Mouse (Mus musculus): ENCODE measurements around the gene Dnase2b. TPM values are rescaled to one million over a fixed set of nuclear protein-coding genes. Genes with fewer than 3 reads are reported as not detected.

The Dnase2b gene
- polyA plus RNA-seq (2015; fragmentation: Nextera tagmentation; extraction: Ambion mirVana): not detected in 2 replicates

GRCm38 (mm10) chr3:146615496-146615895, at the start of gene Dnase2b:
Dnase2b (minus strand) TSS chr3:146615596.
- no peak for ATAC-seq (ENCODE audit: low FRiP score, low TSS enrichment)
- Histone ChIP-seq H3K4me2 (replicated peaks; ENCODE audit: low read depth, low read length) (no peak within 1 kb of the TSS), H3K4me1 (ENCODE audit: insufficient read depth, low read length) (no peaks in the 10 kb centered on the region), H3K27me3 (ENCODE audit: insufficient read depth, low read length) (no peaks in the 10 kb centered on the region), H3K9ac (replicated peaks; ENCODE audit: low read length) (no peak within 1 kb of the TSS), H3K27ac (ENCODE audit: low read length) (no peak within 1 kb of the TSS), H3K9me3 (ENCODE audit: low read length) (no peaks in the 10 kb centered on the region), H3K4me3 (ENCODE audit: low read length) (no peak within 1 kb of the TSS), H3K36me3 (ENCODE audit: insufficient read depth, low read length) (no peaks in the 10 kb centered on the region)
- 92% methylated on average over 4 of the region's 4 CpGs for WGBS

GRCm38 (mm10) chr3:146661907-146662306, 46.5 kb upstream of the Dnase2b start:
- H3K4me2 ChIP-seq (replicated peaks; ENCODE audit: low read depth, low read length): no peak overlapping the region
- no peaks in the 10 kb centered on the region for H3K9me3 ChIP-seq (ENCODE audit: low read length)
- no peaks in the 10 kb centered on the region for H3K36me3 ChIP-seq (ENCODE audit: insufficient read depth, low read length)
- H3K9ac ChIP-seq (replicated peaks; ENCODE audit: low read length): no peak overlapping the region
- no peak overlapping the region for H3K27ac ChIP-seq (ENCODE audit: low read length)
- H3K27me3 ChIP-seq (ENCODE audit: insufficient read depth, low read length): no peaks in the 10 kb centered on the region
- no peaks in the 10 kb centered on the region for H3K4me1 ChIP-seq (ENCODE audit: insufficient read depth, low read length)
- no peak for ATAC-seq (ENCODE audit: low FRiP score, low TSS enrichment)
- no peak overlapping the region for H3K4me3 ChIP-seq (ENCODE audit: low read length)
- 71% methylated on average over 7 of the region's 7 CpGs for WGBS

GRCm38 (mm10) chr3:146661001-146661400, 45.6 kb upstream of the Dnase2b start:
- Histone ChIP-seq H3K4me2 (replicated peaks; ENCODE audit: low read depth, low read length) (no peak overlapping the region), H3K4me1 (ENCODE audit: insufficient read depth, low read length) (no peaks in the 10 kb centered on the region), H3K9me3 (ENCODE audit: low read length) (no peaks in the 10 kb centered on the region), H3K27me3 (ENCODE audit: insufficient read depth, low read length) (no peaks in the 10 kb centered on the region), H3K4me3 (ENCODE audit: low read length) (no peak overlapping the region), H3K27ac (ENCODE audit: low read length) (no peak overlapping the region), H3K9ac (replicated peaks; ENCODE audit: low read length) (no peak overlapping the region), H3K36me3 (ENCODE audit: insufficient read depth, low read length) (no peaks in the 10 kb centered on the region)
- WGBS: 73% methylated on average over 6 of the region's 6 CpGs
- ATAC-seq (ENCODE audit: low FRiP score, low TSS enrichment): no peak

DNA sequence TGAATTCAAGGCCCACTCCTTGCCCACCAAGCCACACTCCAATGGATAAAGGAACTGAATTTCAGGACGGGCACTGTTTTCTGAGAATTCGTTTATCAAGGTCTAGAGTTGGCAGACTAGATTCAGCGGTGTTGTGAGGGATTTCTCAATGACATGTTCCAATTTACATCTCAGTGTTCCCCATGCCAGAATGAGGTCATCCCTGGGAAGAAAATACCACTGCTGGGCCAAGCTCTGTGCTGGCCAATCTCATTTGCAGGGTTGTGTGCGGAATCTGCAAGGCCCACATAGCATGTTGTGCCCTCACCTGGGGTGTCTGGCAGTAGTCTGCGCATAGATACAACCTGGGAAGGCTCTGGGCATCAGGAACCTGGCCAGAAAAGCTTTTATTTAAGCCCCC, 43.9 kb upstream of the Dnase2b start:
- Histone ChIP-seq H3K4me2 (replicated peaks; ENCODE audit: low read depth, low read length) (no peak overlapping the region), H3K27ac (ENCODE audit: low read length) (no peak overlapping the region), H3K36me3 (ENCODE audit: insufficient read depth, low read length) (no peaks in the 10 kb centered on the region), H3K9ac (replicated peaks; ENCODE audit: low read length) (no peak overlapping the region), H3K9me3 (ENCODE audit: low read length) (no peaks in the 10 kb centered on the region), H3K27me3 (ENCODE audit: insufficient read depth, low read length) (no peaks in the 10 kb centered on the region), H3K4me3 (ENCODE audit: low read length) (no peak overlapping the region), H3K4me1 (ENCODE audit: insufficient read depth, low read length) (0 out of 2 replicates have a peak, but pooled peaks cover 6% of the 10 kb centered on the region)
- WGBS: 97% methylated on average over 5 of the region's 5 CpGs
- ATAC-seq (ENCODE audit: low FRiP score, low TSS enrichment): no peak

- H3K9me3 ChIP-seq (ENCODE audit: low read length): no peaks in the 10 kb centered on the region
- H3K36me3 ChIP-seq (ENCODE audit: insufficient read depth, low read length): no peaks in the 10 kb centered on the region
- H3K4me1 ChIP-seq (ENCODE audit: insufficient read depth, low read length): 0 out of 2 replicates have a peak, but pooled peaks cover 6% of the 10 kb centered on the region
- no peak for ATAC-seq (ENCODE audit: low FRiP score, low TSS enrichment)
- H3K27ac ChIP-seq (ENCODE audit: low read length): no peak overlapping the region
- no peak overlapping the region for H3K9ac ChIP-seq (replicated peaks; ENCODE audit: low read length)
- no peaks in the 10 kb centered on the region for H3K27me3 ChIP-seq (ENCODE audit: insufficient read depth, low read length)
- 96% methylated on average over 1 of the region's 1 CpGs for WGBS
- no peak overlapping the region for H3K4me2 ChIP-seq (replicated peaks; ENCODE audit: low read depth, low read length)
- H3K4me3 ChIP-seq (ENCODE audit: low read length): no peak overlapping the region
Observed at GRCm38 (mm10) chr3:146658061-146658639, 42.8 kb upstream of the Dnase2b start.

DNA sequence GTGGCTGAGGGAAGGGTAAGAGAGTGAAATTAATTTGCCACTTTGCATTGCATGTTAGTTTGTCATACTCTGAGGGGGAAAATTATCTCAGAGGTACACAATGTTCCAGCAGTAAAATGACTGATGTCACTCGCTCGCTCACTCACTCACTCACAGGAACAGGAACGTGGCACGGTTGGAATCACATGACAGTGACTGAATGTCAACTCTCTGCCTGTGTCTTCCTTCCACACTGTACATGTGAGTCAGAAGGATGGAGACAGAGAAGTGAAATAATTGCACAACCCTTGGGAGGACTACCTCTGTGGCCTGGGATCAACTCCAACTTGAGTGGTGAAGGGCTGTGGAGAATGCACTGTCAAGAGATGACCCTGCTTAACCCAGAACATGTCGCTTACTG, 42.0 kb upstream of the Dnase2b start:
- H3K4me2 ChIP-seq (replicated peaks; ENCODE audit: low read depth, low read length): no peak overlapping the region
- H3K27ac ChIP-seq (ENCODE audit: low read length): no peak overlapping the region
- H3K27me3 ChIP-seq (ENCODE audit: insufficient read depth, low read length): no peaks in the 10 kb centered on the region
- H3K4me3 ChIP-seq (ENCODE audit: low read length): no peak overlapping the region
- 94% methylated on average over 5 of the region's 5 CpGs for WGBS
- no peaks in the 10 kb centered on the region for H3K9me3 ChIP-seq (ENCODE audit: low read length)
- no peak for ATAC-seq (ENCODE audit: low FRiP score, low TSS enrichment)
- H3K4me1 ChIP-seq (ENCODE audit: insufficient read depth, low read length): 0 out of 2 replicates have a peak, but pooled peaks cover 6% of the 10 kb centered on the region
- no peak overlapping the region for H3K9ac ChIP-seq (replicated peaks; ENCODE audit: low read length)
- no peaks in the 10 kb centered on the region for H3K36me3 ChIP-seq (ENCODE audit: insufficient read depth, low read length)

DNA sequence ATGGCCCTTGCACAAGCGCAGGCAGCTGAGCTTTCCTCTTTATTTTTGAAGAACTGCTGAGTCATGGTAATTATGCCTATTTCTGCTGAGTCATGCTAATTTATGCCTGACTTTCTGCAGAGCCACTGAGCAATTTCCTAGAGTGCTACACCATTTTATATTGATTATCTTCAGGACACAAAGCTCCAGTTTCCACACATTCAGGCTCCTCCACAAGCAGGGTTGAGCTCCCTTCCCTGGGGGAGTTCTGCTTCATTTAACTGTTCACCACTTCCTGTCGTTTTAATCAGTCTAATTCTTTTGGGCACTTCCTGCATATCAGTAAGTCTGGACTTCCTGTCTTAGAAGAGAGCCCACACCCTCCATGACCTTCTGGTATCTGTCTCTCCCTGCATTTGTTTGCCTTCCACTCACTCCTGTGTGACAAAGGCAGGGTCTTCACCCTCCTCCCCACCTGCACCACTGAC, 39.7 kb upstream of the Dnase2b start:
- H3K4me2 ChIP-seq (replicated peaks; ENCODE audit: low read depth, low read length): no peak overlapping the region
- H3K36me3 ChIP-seq (ENCODE audit: insufficient read depth, low read length): no peaks in the 10 kb centered on the region
- no peaks in the 10 kb centered on the region for H3K27me3 ChIP-seq (ENCODE audit: insufficient read depth, low read length)
- no peak overlapping the region for H3K9ac ChIP-seq (replicated peaks; ENCODE audit: low read length)
- no peak for ATAC-seq (ENCODE audit: low FRiP score, low TSS enrichment)
- 0 out of 2 replicates have a peak, but pooled peaks cover 6% of the 10 kb centered on the region for H3K4me1 ChIP-seq (ENCODE audit: insufficient read depth, low read length)
- H3K27ac ChIP-seq (ENCODE audit: low read length): no peak overlapping the region
- H3K9me3 ChIP-seq (ENCODE audit: low read length): no peaks in the 10 kb centered on the region
- H3K4me3 ChIP-seq (ENCODE audit: low read length): no peak overlapping the region
- WGBS: 58% methylated on average over 2 of the region's 2 CpGs

DNA sequence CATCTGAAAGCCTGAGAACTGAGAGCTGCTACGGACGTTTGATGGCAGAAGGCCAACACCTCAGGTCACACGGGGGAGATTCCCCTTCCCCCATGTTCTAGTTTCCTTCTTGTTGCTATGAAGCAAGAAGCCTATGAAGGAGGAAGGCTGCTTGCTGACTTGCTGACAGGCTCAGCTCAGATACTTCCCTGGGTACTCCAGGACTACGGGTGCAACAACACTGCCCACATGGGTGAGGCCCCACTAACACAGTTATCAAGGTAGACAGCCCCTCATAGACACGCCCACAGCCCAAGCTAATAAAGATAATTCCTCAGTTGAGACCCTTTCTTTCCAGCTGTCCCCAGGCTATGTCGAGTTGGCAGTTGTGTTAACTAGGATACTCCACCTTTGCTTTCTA, 38.3 kb upstream of the Dnase2b start:
- no peak for ATAC-seq (ENCODE audit: low FRiP score, low TSS enrichment)

DNA sequence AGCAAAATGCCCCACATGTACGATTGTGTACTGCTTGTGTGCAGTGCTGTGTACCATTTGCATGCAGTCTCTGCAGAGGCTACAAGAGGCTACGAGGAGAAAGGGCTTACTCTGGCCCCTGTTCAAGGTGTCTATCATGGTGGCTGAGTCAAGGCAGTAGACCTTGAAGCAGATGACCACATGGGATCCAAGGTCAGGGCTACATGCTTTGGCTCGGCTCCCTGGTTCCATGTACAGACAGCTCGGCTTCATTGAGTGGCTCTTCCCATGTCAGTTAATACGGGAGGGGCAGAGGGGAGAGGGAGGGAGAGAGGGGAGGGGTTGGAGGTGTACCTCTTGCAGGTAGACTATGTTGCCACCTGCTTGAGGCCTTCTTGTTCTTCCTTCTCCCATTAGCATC, 37.0 kb upstream of the Dnase2b start:
- H3K27me3 ChIP-seq (ENCODE audit: insufficient read depth, low read length): no peaks in the 10 kb centered on the region
- no peak overlapping the region for H3K9ac ChIP-seq (replicated peaks; ENCODE audit: low read length)
- no peak overlapping the region for H3K27ac ChIP-seq (ENCODE audit: low read length)
- 0 out of 2 replicates have a peak, but pooled peaks cover 6% of the 10 kb centered on the region for H3K4me1 ChIP-seq (ENCODE audit: insufficient read depth, low read length)
- H3K9me3 ChIP-seq (ENCODE audit: low read length): no peaks in the 10 kb centered on the region
- no peak for ATAC-seq (ENCODE audit: low FRiP score, low TSS enrichment)
- WGBS: 91% methylated on average over 5 of the region's 5 CpGs
- no peak overlapping the region for H3K4me2 ChIP-seq (replicated peaks; ENCODE audit: low read depth, low read length)
- H3K36me3 ChIP-seq (ENCODE audit: insufficient read depth, low read length): no peaks in the 10 kb centered on the region
- no peak overlapping the region for H3K4me3 ChIP-seq (ENCODE audit: low read length)

More for the DNA sequence above, 38.3 kb upstream of the Dnase2b start:
- Histone ChIP-seq H3K27ac (ENCODE audit: low read length) (no peak overlapping the region), H3K9ac (replicated peaks; ENCODE audit: low read length) (no peak overlapping the region), H3K27me3 (ENCODE audit: insufficient read depth, low read length) (no peaks in the 10 kb centered on the region), H3K4me3 (ENCODE audit: low read length) (no peak overlapping the region), H3K4me2 (replicated peaks; ENCODE audit: low read depth, low read length) (no peak overlapping the region), H3K36me3 (ENCODE audit: insufficient read depth, low read length) (no peaks in the 10 kb centered on the region), H3K4me1 (ENCODE audit: insufficient read depth, low read length) (0 out of 2 replicates have a peak, but pooled peaks cover 6% of the 10 kb centered on the region), H3K9me3 (ENCODE audit: low read length) (no peaks in the 10 kb centered on the region)
- WGBS: 55% methylated on average over 6 of the region's 6 CpGs

- WGBS: 85% methylated on average over 3 of the region's 3 CpGs
Observed at GRCm38 (mm10) chr3:146651217-146651616, 35.8 kb upstream of the Dnase2b start, which contains the start of gene 4930503B20Rik. 4930503B20Rik (minus strand) TSS chr3:146651317.

More at GRCm38 (mm10) chr3:146651217-146651616, 35.8 kb upstream of the Dnase2b start, which contains the start of gene 4930503B20Rik:
- Histone ChIP-seq H3K36me3 (ENCODE audit: insufficient read depth, low read length) (no peaks in the 10 kb centered on the region), H3K4me1 (ENCODE audit: insufficient read depth, low read length) (0 out of 2 replicates have a peak, but pooled peaks cover 6% of the 10 kb centered on the region), H3K27me3 (ENCODE audit: insufficient read depth, low read length) (no peaks in the 10 kb centered on the region), H3K9ac (replicated peaks; ENCODE audit: low read length) (no peak within 1 kb of the TSS), H3K27ac (ENCODE audit: low read length) (no peak within 1 kb of the TSS), H3K9me3 (ENCODE audit: low read length) (no peaks in the 10 kb centered on the region), H3K4me3 (ENCODE audit: low read length) (no peak within 1 kb of the TSS), H3K4me2 (replicated peaks; ENCODE audit: low read depth, low read length) (no peak within 1 kb of the TSS)
- no peak for ATAC-seq (ENCODE audit: low FRiP score, low TSS enrichment)

Measured in kidney, embryonic 16.5 days (tissue).